Mouse (Mus musculus) c-Kit-positive CD71-positive TER-119-positive erythroid progenitor cells, embryonic 14.5 days (primary cell): ENCODE data around the gene Med8.

Source experiments
- DNase-seq: peaks from one replicate; pipeline ENCODE4 v3.0.0-alpha.2; 2013; ENCODE audit warnings: low spot score

Gene Med8

GRCm38 (mm10) chr4:118416329-118416728 lies 7.2 kb downstream of the Med8 start:
- no peak for DNase-seq

GRCm38 (mm10) chr4:118417112-118417797 lies 8.1 kb downstream of the Med8 start:
- DNase-seq, result no peak

- DNase-seq, result no peak
Measured at GRCm38 (mm10) chr4:118421384-118421783, 12.2 kb downstream of the Med8 start.

GRCm38 (mm10) chr4:118424541-118425160 lies 15.5 kb downstream of the Med8 start:
- DNase-seq, result peak; percentile 75

GRCm38 (mm10) chr4:118425374-118425773 lies 16.2 kb downstream of the Med8 start:
- no peak for DNase-seq

DNA sequence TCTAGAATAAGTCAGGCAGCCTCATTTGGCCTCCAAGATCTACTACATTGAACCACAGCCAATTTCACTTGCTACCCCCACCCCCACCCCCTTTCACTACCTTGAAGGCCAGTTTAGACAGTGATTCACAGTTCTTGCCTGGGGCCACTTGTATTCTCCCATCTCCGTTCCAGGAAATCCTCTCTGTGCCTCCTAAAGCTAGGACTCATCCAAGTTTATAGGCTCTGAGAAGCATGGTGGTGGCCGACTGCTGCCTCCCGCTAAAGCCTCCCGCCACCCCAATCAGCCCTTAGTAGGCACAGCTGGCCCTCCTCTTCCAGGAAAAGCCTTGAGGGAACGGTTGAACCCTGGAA lies 18.3 kb downstream of the Med8 start:
- DNase-seq, result no peak

DNA sequence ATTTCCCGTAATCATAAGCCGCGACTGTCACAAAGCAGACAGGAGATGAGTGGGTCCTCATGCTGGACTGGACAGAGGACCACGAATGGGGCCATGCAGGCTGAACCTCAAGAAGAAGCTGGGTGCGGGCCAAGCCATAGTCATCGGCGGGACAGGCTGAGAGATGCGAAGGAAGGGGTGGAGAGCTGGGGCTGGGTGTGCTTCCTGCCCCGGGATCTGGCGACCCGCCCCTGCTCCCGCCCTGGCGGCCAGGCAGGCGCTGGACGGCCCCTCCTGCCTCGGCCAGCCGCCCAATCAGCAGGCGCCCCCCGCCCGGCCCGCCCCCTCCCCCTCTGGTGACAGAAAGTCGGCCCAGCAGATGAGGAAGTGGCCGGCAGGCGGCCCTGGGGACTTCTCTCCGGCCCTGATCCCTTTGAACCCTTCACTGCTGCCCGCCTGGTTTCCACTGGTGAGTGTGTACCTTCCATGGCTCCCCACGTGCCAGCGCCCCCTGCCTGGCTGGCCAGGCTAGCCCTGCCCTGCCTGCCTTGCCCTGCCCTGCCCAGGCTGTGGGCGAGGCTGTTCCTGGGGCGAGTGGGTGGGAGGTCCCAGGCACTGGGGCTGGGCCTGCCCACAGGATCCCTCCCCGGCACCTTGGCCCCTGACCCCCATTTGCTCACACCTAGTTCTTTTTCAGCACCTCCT lies 18.8 kb downstream of the Med8 start, which contains the start of gene Elovl1:
Gene Elovl1 (plus strand): TSS at position 326 of the 684 bp plus-strand sequence.
- peak; percentile 83 for DNase-seq

DNA sequence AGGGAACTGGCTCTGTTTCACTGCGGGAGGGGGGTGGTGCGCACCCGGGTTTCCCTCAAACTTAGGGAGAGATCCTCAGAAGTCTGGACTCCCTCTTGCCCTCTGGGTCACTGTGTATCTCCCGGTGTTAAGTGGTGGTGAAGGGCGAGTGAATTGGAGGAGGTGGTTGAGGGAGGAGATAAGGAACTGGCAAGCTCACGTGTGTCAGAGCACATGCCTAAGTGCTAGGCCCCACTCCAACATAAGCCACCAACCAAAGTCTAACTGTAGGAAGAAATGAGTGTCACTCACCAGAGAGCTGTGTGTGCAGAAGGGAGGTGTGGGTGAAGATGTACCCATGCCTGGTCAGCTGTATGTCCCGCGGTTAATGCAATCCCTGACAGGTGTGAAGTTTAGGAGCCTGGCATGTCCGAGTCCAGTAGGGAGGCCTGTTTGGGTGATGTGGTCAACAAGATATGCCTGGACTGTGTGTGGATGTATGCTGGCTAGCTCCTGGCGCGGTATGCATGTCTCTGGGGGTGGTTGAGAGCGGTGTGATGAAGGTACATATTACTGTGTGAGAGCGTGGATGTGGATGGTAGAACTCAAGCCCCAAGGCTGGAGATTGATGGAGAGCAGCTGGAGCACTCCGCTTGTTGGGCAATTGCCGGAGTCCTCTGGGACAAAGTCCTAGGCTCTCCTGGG lies 19.5 kb downstream of the Med8 start:
- DNase-seq, result no peak

- DNase-seq, result no peak
Measured at GRCm38 (mm10) chr4:118429215-118429895, 20.2 kb downstream of the Med8 start.

- no peak for DNase-seq
Measured at GRCm38 (mm10) chr4:118432332-118432731, 23.2 kb downstream of the Med8 start.

GRCm38 (mm10) chr4:118436820-118437603 lies 27.9 kb downstream of the Med8 start, which contains the start of gene Cdc20:
Cdc20 (minus strand) TSS chr4:118437352.
- DNase-seq, result peak; percentile 96

- DNase-seq, result no peak
Measured at GRCm38 (mm10) chr4:118437829-118438253, 28.7 kb downstream of the Med8 start.

DNA sequence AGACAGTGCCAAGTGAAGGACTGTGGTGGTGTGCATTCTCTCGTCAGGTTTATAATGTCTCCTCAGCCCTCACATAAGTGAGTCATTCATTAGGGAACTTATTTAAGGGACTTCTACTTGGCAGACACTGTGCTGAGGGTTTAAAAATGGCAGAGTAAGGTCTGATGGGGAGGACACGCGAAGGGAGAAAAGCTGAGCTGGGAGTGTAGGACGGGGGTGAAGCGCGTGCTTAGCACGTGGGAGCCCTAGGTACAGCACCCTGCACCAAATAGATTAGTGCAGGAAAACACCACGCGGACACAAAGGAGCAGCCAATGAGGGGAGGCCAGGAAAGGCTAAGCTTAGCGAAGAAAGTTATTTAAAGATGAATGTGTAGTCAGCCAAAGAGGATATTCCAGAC lies 36.0 kb downstream of the Med8 start:
- DNase-seq, result no peak

DNA sequence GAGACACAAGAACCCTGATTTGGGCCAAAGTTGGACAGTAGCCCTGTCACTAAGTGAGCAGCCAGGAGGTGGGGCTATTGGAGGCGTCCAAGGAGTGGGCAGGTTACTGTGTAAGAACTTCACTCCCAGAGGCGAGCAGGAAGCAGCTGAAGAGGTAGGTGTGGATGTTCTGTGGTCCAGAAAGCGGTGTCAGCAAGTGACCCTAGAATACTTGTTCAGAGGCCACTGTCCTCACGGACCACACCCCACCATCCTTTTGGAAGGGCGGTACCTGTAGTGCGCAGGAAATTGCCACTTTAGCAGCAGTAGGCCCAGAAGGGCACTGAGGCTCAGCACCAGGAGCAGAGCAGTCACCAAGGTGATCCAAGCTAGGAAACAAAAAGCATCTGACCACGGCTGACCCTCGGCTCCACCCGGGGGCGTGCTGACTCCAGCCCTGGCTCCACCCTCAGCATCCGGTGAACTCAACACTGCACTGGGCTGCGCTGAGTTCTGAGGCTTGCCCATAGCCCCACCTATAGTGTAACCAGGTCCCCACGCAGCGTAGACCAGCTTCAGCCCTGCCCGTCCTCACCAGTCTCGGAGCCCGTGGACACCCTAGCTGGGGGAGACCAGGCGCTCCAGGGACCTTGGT lies 36.8 kb downstream of the Med8 start:
- DNase-seq, result no peak

DNA sequence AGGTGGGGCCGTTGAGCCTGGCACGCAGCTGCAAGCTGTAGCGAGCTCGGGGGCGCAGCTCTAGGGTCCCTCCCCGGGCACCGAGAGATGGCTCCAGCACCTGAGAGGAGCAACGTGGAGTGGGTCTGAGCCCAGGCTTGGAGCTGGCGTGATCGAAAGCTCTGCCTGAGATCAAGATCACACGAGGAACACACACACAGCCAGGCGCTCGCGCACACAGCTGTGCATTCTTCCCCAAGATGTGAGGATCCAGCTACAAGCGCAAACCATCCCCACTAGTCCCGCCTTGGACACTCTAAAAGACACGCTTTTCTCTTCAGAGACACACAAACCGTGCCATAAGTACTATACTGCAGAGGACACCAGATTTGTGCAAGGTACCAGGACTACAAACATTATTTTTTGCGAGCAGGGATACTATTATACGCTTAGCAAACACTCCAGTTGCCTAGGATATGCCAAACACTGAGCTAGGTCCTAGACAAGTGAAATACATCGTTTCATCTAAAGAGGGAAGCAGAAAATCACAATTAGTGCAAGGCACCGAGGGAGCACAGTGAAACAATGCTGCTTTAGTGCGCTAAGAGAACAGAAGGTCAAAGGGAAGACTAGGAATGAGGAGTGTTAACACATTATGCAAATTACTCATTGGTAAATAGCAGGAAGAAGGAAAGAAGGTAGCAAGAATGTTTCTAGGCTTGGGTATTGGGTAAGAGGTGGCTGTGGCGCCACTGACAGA lies 37.4 kb downstream of the Med8 start:
- no peak for DNase-seq

DNA sequence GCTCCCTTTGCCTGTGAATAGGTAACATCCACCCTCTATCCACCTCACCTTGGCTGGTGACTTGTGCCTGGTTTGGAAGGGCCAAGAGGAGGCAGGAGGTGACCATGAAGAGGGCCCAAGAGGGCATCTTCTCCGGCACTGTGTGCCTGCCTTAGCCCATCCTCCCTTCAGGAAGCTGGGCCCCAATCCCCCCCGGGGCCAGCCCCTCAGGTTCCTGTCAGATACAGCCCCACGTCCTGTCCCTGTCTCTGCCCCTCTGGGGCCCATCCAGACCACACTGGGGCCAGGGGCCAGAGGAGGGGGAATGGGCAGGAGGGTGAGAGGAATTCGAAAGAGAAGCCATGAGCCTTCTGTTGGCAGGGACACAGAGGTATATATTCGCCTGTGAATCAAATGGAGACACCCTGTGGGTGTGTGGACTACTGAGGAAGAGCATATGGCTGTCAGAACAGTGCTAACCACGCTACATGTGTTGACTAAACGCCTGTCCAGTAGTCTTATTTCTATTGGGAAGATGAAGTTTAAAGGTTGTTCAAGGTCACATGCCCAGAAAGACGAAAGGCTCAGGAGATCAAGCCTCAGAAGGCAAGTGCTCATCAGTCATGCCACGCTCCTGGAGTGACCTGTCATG lies 48.3 kb downstream of the Med8 start, which contains the start of gene Mpl:
Gene Mpl (minus strand): TSS at position 169 of the 631 bp plus-strand sequence.
- DNase-seq, result no peak

DNA sequence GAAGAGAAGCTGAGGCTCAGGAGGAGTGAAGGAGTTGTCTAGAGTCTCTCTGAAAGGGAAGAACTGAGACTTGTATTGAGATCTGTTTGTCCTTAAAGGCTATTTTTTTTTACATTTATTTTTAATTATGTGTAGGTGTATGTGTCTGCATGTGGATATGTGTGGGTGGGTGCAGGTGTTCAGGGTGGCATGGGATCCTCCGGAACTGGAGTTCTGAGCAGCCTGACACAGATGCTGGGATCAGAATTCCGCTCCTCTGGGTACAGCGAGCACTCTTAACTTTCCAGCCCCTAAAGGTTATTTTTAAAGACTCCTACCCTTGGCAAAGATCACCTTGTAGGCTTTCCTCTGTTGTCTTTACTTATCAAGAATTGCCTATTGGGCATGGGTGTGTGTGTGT lies 55.8 kb downstream of the Med8 start:
- DNase-seq, result no peak
